Mouse (Mus musculus) bone marrow, adult 2 months (tissue): ENCODE data around the gene Map2k7.

Experiments used
- CTCF ChIP-seq: fragments of 200-500 bp; IDR thresholded peaks from 2 replicates; pipeline ENCODE4 v1.5.1; 2011; ENCODE audit warnings: low read length, control low read depth; ENCODE audit not compliant: control insufficient read depth, insufficient read depth
- POLR2A ChIP-seq: fragments of 200-500 bp; IDR thresholded peaks from 2 replicates; pipeline ENCODE4 v1.6.1; 2011; ENCODE audit warnings: low read depth, mild to moderate bottlenecking, control low read depth, low read length, borderline replicate concordance; ENCODE audit not compliant: control insufficient read depth

DNA sequence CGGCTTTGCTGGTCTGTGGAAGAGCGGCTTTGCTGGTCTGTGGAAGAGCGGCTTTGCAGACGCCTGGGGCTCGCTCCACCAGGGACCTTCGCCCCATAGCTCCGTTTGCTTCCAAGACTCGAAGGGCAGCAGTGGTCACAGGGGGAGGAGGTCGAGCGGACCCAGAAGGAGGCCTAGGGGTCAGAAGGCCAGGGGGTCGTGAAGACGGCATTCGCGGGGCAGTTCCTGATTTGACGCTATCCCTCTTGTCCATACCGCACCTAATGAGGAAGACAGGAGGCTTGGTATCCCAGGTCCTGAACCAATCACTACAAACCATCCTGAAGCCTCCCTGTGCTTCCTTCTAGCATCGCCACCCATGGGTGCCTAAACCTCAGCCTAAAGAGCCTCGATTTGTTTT is 22.2 kb upstream of the Map2k7 start:
- TF ChIP-seq CTCF, result no peak
- no peak for TF ChIP-seq POLR2A
